Mouse (Mus musculus) forebrain, embryonic 12.5 days (tissue): Measurements from ENCODE around the gene Acacb. TPM values are rescaled to one million over a fixed set of nuclear protein-coding genes. Genes with fewer than 3 reads are reported as not detected.

Source experiments
- ATAC-seq: fragments of 200-750 bp; cut with Nextera tagmentation; 2 replicates; pipeline ENCODE4 v1.8.0; 2017; ENCODE audit warnings: moderate TSS enrichment; ENCODE audit not compliant: low FRiP score
- H3K27ac ChIP-seq: fragments of 300-500 bp; sonication (generic); 2 replicates; pipeline ENCODE4 v1.5.1; 2016; ENCODE audit warnings: mild to moderate bottlenecking
- H3K27me3 ChIP-seq: fragments of 300-500 bp; sonication (generic); 2 replicates; pipeline ENCODE4 v1.6.1; 2016; ENCODE audit warnings: mild to moderate bottlenecking
- H3K36me3 ChIP-seq: fragments of 300-500 bp; sonication (generic); replicated peaks from 2 replicates; pipeline ENCODE4 v1.6.1; 2016; ENCODE audit warnings: mild to moderate bottlenecking
- H3K4me1 ChIP-seq: fragments of 300-500 bp; sonication (generic); 2 replicates; pipeline ENCODE4 v1.6.1; 2016
- H3K4me2 ChIP-seq: fragments of 300-500 bp; sonication (generic); 2 replicates; pipeline ENCODE4 v1.6.1; 2016; ENCODE audit warnings: mild to moderate bottlenecking, moderate library complexity
- H3K4me3 ChIP-seq: fragments of 300-500 bp; sonication (generic); replicated peaks from 2 replicates; pipeline ENCODE4 v1.5.1; 2016; ENCODE audit warnings: mild to moderate bottlenecking
- H3K9ac ChIP-seq: fragments of 300-500 bp; sonication (generic); 2 replicates; pipeline ENCODE4 v1.6.1; 2016; ENCODE audit warnings: mild to moderate bottlenecking
- H3K9me3 ChIP-seq: fragments of 300-500 bp; sonication (generic); 2 replicates; pipeline ENCODE4 v1.6.1; 2016
- WGBS: fragments of 180-500 bp; shearing (Covaris S2); methylation state at CpG from one replicate; pipeline ENCODE4 v1.1.7; 2016; 5-methylcytosine and 5-hydroxymethylcytosine counted together
- polyA plus RNA-seq: library from polyadenylated mRNA; unstranded; fragments of >200 nt; fragmentation: Nextera tagmentation; extraction: Ambion mirVana; gene quantifications from 2 replicates; pipeline ENCODE4 v1.2.1, GENCODE M21; 2016

Acacb gene
- polyA plus RNA-seq, 1 experiment from 2014 or later = 1.9 TPM

- peak overlapping the region; percentile 42 for H3K4me2 ChIP-seq
- peak; percentile 73; the same call in 1 of the 2 replicates for ATAC-seq
- no peaks in the 10 kb centered on the region for H3K9me3 ChIP-seq
- 12% methylated on average over 14 of the region's 14 CpGs for WGBS
- no peaks in the 10 kb centered on the region for H3K36me3 ChIP-seq
- H3K4me1 ChIP-seq = peaks cover 10% of the 10 kb centered on the region
- 0 out of 2 replicates have a peak, but pooled peaks cover 5% of the 10 kb centered on the region for H3K27me3 ChIP-seq
- no peak overlapping the region for H3K27ac ChIP-seq
- 0 out of 2 replicates have a peak overlapping the region, but pooled peaks have one; percentile 5 for H3K4me3 ChIP-seq
- H3K9ac ChIP-seq = peak overlapping the region; percentile 25; the same call in 1 of the 2 replicates
These were observed 101.8 kb downstream of the Acacb start for GRCm38 (mm10) chr5:114248174-114248589.

GRCm38 (mm10) chr5:114259495-114259894 is 113.2 kb downstream of the Acacb start:
- H3K36me3 ChIP-seq = no peaks in the 10 kb centered on the region
- H3K4me1 ChIP-seq = peaks cover 15% of the 10 kb centered on the region; the same call in 1 of the 2 replicates
- ATAC-seq = no peak
- WGBS = 87% methylated on average over 10 of the region's 10 CpGs
- no peak overlapping the region for H3K4me2 ChIP-seq
- H3K4me3 ChIP-seq = no peak overlapping the region
- H3K9ac ChIP-seq = no peak overlapping the region
- H3K27ac ChIP-seq = no peak overlapping the region
- peaks cover 5% of the 10 kb centered on the region; the same call in 1 of the 2 replicates for H3K27me3 ChIP-seq
- H3K9me3 ChIP-seq = no peaks in the 10 kb centered on the region

- H3K4me2 ChIP-seq = no peak overlapping the region
- no peak overlapping the region for H3K9ac ChIP-seq
- no peaks in the 10 kb centered on the region for H3K9me3 ChIP-seq
- peaks cover 3% of the 10 kb centered on the region; the same call in 1 of the 2 replicates for H3K27me3 ChIP-seq
- H3K36me3 ChIP-seq = no peaks in the 10 kb centered on the region
- no peak overlapping the region for H3K4me3 ChIP-seq
- no peak for ATAC-seq
- no peak overlapping the region for H3K27ac ChIP-seq
- H3K4me1 ChIP-seq = peaks cover 19% of the 10 kb centered on the region; the same call in 1 of the 2 replicates
These were observed 115.2 kb downstream of the Acacb start for GRCm38 (mm10) chr5:114261494-114261893.

DNA sequence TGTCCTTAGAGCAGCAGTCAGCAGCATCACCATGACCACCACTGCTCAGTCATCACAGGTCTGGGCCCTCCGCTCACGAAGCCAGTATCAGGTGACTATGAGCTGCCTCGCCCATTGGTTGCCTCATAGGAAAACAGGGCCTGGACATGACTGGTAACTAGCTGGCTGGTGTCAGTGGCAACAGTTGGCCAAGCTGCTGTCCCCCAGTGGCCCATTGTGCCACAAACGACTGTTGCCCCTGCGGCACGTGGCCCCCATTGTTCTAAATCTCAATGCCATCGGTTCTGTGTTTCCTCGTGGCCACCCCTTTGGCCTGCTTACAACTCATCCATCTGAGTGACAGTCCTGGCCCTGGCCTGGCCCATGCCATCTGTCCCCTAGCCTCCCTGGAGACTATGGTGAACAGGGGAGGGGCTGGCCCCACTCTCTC is 117.7 kb downstream of the Acacb start:
- Histone ChIP-seq H3K9me3 (no peaks in the 10 kb centered on the region), H3K27ac (no peak overlapping the region), H3K4me3 (no peak overlapping the region), H3K27me3 (peaks cover 23% of the 10 kb centered on the region), H3K4me1 (peaks cover 24% of the 10 kb centered on the region), H3K4me2 (no peak overlapping the region), H3K36me3 (no peaks in the 10 kb centered on the region), H3K9ac (no peak overlapping the region)
- 74% methylated on average over 8 of the region's 8 CpGs for WGBS
- ATAC-seq = no peak

GRCm38 (mm10) chr5:114264791-114265190 is 118.5 kb downstream of the Acacb start:
- WGBS = 86% methylated on average over 8 of the region's 8 CpGs
- H3K9ac ChIP-seq = no peak overlapping the region
- no peak overlapping the region for H3K27ac ChIP-seq
- H3K27me3 ChIP-seq = peaks cover 31% of the 10 kb centered on the region
- peaks cover 30% of the 10 kb centered on the region for H3K4me1 ChIP-seq
- H3K9me3 ChIP-seq = no peaks in the 10 kb centered on the region
- no peak for ATAC-seq
- no peak overlapping the region for H3K4me3 ChIP-seq
- H3K4me2 ChIP-seq = no peak overlapping the region
- no peaks in the 10 kb centered on the region for H3K36me3 ChIP-seq

DNA sequence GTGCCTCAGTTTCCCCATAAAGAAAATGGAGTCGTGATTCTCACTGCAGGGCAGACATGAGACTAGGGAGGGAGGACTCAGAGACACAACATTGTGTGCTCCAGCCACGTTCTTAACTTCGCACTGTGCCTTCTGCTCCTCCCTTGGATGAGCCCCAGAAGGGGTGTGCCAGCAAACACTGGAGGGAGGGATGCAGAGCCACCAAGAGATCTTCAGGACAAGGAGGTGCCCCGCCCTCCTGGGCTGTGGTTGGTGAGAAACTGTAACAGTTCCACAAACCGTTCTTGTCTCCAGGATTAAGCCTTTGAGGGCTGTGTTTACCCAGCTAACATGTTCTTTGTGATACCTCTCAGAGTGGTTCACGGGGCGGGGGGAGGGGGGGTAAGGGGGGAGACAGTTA is 122.3 kb downstream of the Acacb start:
- H3K4me1 ChIP-seq = peaks cover 55% of the 10 kb centered on the region

DNA sequence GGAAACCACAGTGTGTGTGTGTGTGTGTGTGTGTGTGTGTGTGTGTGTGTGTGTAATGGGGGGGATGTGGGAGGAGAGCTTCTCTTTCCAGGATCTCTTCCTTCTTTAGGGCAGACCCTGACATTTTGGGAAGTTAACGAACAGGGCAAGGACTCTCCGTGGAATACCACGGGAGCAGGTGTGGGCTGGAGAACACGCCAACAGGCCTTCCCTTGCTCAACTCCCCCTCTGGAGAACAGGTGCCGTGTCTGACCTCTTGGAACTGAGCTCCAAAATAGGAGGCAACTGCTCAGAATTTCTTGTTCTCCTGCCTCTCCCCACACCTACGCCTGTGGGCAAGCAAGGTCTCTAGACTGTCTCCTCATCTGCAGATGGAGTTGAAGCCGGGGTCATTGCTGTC is 123.2 kb downstream of the Acacb start:
- no peaks in the 10 kb centered on the region for H3K9me3 ChIP-seq
- H3K4me1 ChIP-seq = peaks cover 55% of the 10 kb centered on the region
- no peak overlapping the region for H3K4me2 ChIP-seq
- H3K36me3 ChIP-seq = no peaks in the 10 kb centered on the region
- H3K27ac ChIP-seq = no peak overlapping the region
- H3K27me3 ChIP-seq = peaks cover 78% of the 10 kb centered on the region
- ATAC-seq = no peak
- no peak overlapping the region for H3K4me3 ChIP-seq
- no peak overlapping the region for H3K9ac ChIP-seq
- 62% methylated on average over 7 of the region's 7 CpGs for WGBS

More for the DNA sequence above, 122.3 kb downstream of the Acacb start:
- no peak overlapping the region for H3K4me2 ChIP-seq
- no peak for ATAC-seq
- WGBS = 46% methylated on average over 7 of the region's 7 CpGs
- H3K36me3 ChIP-seq = no peaks in the 10 kb centered on the region
- H3K4me3 ChIP-seq = no peak overlapping the region
- H3K27ac ChIP-seq = no peak overlapping the region
- no peaks in the 10 kb centered on the region for H3K9me3 ChIP-seq
- H3K27me3 ChIP-seq = peaks cover 69% of the 10 kb centered on the region
- H3K9ac ChIP-seq = no peak overlapping the region

DNA sequence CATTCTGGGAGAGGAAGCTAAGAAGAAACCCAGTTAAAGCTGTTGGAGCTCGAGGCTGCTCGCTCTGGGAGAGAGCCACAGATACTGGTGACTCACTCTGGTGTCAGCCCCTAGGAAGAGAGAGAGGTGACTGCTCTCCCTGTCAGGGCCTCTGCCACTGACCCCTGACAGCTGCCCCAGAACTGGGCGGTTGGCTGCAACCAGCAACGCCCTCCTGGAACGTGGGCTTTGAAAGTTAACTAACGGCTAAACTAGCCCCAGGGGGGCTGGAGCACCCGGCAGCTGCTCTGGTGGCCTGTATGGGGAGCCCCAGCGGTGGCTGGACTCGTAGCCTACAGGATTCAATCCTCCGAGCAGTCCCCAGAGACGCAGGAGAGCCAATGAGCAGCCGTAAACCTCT is 123.6 kb downstream of the Acacb start:
- H3K4me2 ChIP-seq = no peak overlapping the region

DNA sequence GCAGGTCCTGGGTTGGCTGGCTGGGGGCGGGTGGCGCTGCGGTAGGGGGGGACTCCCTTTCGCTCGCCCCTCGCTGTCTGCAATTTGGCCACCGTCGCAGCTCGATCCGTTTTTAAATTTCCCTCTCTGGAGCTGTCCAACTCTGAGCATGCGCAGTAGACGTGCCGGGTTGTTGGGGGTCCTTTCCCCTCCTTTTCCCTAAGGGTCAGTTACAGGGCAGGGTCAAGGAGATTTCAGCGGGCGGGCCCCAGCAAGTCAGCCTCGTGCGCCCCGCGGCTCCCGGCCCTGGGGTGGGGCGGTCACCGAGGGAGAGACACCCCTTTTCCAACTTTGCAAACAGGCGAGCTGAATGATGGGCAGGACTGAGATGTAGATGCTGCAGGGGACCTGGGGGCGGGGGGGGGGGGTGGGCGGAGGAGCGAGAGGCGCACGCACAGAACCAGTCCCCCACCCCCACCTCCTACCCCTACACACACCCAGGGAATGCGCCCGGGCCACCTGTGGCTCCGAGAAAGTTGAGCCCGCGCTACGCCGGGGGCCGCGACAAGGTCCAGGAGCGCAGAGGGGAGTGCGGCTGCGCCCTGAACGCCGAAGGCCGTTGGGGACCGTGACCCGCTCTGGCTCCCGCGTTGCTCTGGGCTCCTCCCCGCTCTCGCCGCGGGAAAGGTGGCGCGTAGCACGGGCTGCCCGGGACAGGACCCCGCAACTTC is 127.5 kb downstream of the Acacb start, which contains the start of gene Foxn4:
TSS of gene Foxn4 (minus strand) at position 115 of the 710 bp plus-strand sequence.
- 0 out of 2 replicates have a peak, but pooled peaks have one; percentile 27 for ATAC-seq
- WGBS = 1% methylated on average over 45 of the region's 56 CpGs
- H3K9ac ChIP-seq = peak within 1 kb of the TSS; percentile 21; the same call in 1 of the 2 replicates
- H3K27ac ChIP-seq = no peak within 1 kb of the TSS
- peaks cover 100% of the 10 kb centered on the region for H3K27me3 ChIP-seq
- H3K36me3 ChIP-seq = no peaks in the 10 kb centered on the region
- H3K4me3 ChIP-seq = peak within 1 kb of the TSS; percentile 41
- H3K4me1 ChIP-seq = peaks cover 71% of the 10 kb centered on the region
- H3K9me3 ChIP-seq = no peaks in the 10 kb centered on the region
- H3K4me2 ChIP-seq = peak within 1 kb of the TSS; percentile 73

More for the DNA sequence above, 123.6 kb downstream of the Acacb start:
- Histone ChIP-seq H3K9me3 (no peaks in the 10 kb centered on the region), H3K36me3 (no peaks in the 10 kb centered on the region), H3K27me3 (peaks cover 83% of the 10 kb centered on the region), H3K27ac (no peak overlapping the region), H3K9ac (no peak overlapping the region), H3K4me3 (no peak overlapping the region), H3K4me1 (peaks cover 58% of the 10 kb centered on the region)
- no peak for ATAC-seq
- 22% methylated on average over 12 of the region's 12 CpGs for WGBS

DNA sequence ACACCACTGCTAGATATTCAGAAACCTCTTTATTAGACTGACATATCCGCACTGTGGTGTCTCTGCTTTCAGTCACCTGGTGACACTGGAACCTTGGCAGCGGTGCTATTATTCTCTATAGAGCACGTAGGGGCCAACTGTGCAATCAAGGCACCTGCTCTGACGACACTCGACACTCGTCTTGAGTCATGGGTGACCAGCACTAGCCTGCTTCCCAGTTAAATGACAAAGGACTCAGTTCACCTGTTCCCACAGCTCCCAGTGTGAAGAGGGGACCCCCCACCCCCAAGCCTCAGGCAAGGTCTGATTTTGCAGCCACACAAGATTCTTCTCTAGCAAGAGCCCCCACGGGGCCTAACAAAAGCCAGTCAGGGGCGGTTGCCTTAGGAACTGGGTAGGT is 129.0 kb downstream of the Acacb start:
- Histone ChIP-seq H3K9me3 (no peaks in the 10 kb centered on the region), H3K27ac (no peak overlapping the region), H3K4me1 (peaks cover 69% of the 10 kb centered on the region), H3K9ac (no peak overlapping the region), H3K27me3 (peaks cover 98% of the 10 kb centered on the region), H3K4me3 (no peak overlapping the region), H3K36me3 (no peaks in the 10 kb centered on the region), H3K4me2 (no peak overlapping the region)
- WGBS = 5% methylated on average over 8 of the region's 8 CpGs
- ATAC-seq = no peak

GRCm38 (mm10) chr5:114275991-114276390 is 129.7 kb downstream of the Acacb start:
- no peak overlapping the region for H3K27ac ChIP-seq
- H3K9ac ChIP-seq = no peak overlapping the region
- 13% methylated on average over 16 of the region's 16 CpGs for whole genome bisulfite sequencing
- no peaks in the 10 kb centered on the region for H3K36me3 ChIP-seq
- ATAC-seq = no peak
- no peak overlapping the region for H3K4me3 ChIP-seq
- peaks cover 63% of the 10 kb centered on the region for H3K4me1 ChIP-seq
- H3K4me2 ChIP-seq = no peak overlapping the region
- peaks cover 97% of the 10 kb centered on the region for H3K27me3 ChIP-seq
- H3K9me3 ChIP-seq = no peaks in the 10 kb centered on the region

GRCm38 (mm10) chr5:114279382-114280143 is 133.2 kb downstream of the Acacb start:
- Histone ChIP-seq H3K9ac (no peak overlapping the region), H3K4me2 (peak overlapping the region; percentile 27), H3K27me3 (peaks cover 87% of the 10 kb centered on the region), H3K27ac (peak overlapping the region; percentile 46; the same call in 1 of the 2 replicates), H3K4me3 (no peak overlapping the region), H3K9me3 (no peaks in the 10 kb centered on the region), H3K36me3 (no peaks in the 10 kb centered on the region), H3K4me1 (peaks cover 45% of the 10 kb centered on the region)
- peak; percentile 39; the same call in 1 of the 2 replicates for ATAC-seq
- WGBS = 24% methylated on average over 12 of the region's 12 CpGs
